Mouse (Mus musculus) thymus, adult 2 months (tissue): ENCODE measurements around the gene Gm6993.

ENCODE experiments used
- CTCF ChIP-seq: fragments of 200-500 bp; IDR thresholded peaks from 2 replicates; pipeline ENCODE4 v1.5.1; 2012; ENCODE audit warnings: mild to moderate bottlenecking, control low read depth, low read length, moderate library complexity, borderline replicate concordance; ENCODE audit not compliant: control insufficient read depth, poor library complexity, insufficient read depth; ENCODE audit errors: extremely low read depth
- POLR2A ChIP-seq: fragments of 200-500 bp; IDR thresholded peaks from 2 replicates; pipeline ENCODE4 v1.6.1; 2012; ENCODE audit warnings: mild to moderate bottlenecking, low read length, control low read depth, moderate library complexity; ENCODE audit not compliant: control insufficient read depth, poor library complexity, insufficient read depth; ENCODE audit errors: extremely low read depth

- TF ChIP-seq CTCF (no peak), POLR2A (no peak)
Measured at GRCm38 (mm10) chr12:31215003-31215402, 25.6 kb upstream of the Gm6993 start.
